Mouse (Mus musculus) erythroblast, embryonic 14.5 days (primary cell): ENCODE measurements around the gene Pou6f2.

Experiments
- GATA1 ChIP-seq: IDR thresholded peaks from 2 replicates; pipeline ENCODE4 v1.6.1; 2012; ENCODE audit warnings: low read length, inconsistent platforms, mixed read lengths
- TAL1 ChIP-seq: IDR thresholded peaks from 3 replicates; pipeline ENCODE4 v1.6.1; 2012; ENCODE audit warnings: low read length, inconsistent platforms, mixed read lengths

DNA sequence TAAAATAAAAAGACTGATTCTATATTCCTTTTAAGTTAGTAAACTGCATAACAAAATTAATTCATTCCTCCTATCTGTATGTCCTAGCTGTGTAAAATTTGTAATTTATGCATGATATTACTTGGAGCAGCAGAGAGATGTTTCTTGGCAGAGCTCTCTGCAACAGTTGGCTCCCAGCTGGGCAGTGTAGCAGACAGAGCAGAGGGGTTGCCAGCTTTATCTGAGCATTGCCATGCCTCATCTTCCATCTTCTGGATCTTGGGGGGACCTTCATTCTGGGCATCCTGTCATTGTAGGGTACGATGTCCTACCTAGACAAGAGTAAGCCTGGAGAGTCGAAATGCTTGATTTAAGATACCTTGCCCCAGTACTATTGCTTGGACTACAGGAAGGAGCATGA, 277.1 kb downstream of the Pou6f2 start:
- TF ChIP-seq GATA1 (no peak), TAL1 (no peak)
